Mouse (Mus musculus): ENCODE results near the gene Gm17542.
A peak's percentile ranks its signal among the peaks of the same experiment; 100 is the strongest.

GRCm38 (mm10) chr10:58673278-58674061, 44.5 kb downstream of the Gm17542 start:
- peak; percentile 74; the same call in 1 of the 2 replicates for TF ChIP-seq CTCF (IDR thresholded peaks at IDR 0.05; ENCODE audit: extremely low read depth, insufficient read length, insufficient replicate concordance, low read depth, low read length)
- no peak for TF ChIP-seq POLR2A (IDR thresholded peaks at IDR 0.05; ENCODE audit: low read depth, low read length)
